Mouse (Mus musculus) MN1 (cell line): ENCODE measurements around the gene Ptprf.

Source experiments
- DNase-seq: peaks from one replicate; pipeline ENCODE4 v3.0.0-alpha.2; 2016; ENCODE audit warnings: low spot score

The Ptprf gene

DNA sequence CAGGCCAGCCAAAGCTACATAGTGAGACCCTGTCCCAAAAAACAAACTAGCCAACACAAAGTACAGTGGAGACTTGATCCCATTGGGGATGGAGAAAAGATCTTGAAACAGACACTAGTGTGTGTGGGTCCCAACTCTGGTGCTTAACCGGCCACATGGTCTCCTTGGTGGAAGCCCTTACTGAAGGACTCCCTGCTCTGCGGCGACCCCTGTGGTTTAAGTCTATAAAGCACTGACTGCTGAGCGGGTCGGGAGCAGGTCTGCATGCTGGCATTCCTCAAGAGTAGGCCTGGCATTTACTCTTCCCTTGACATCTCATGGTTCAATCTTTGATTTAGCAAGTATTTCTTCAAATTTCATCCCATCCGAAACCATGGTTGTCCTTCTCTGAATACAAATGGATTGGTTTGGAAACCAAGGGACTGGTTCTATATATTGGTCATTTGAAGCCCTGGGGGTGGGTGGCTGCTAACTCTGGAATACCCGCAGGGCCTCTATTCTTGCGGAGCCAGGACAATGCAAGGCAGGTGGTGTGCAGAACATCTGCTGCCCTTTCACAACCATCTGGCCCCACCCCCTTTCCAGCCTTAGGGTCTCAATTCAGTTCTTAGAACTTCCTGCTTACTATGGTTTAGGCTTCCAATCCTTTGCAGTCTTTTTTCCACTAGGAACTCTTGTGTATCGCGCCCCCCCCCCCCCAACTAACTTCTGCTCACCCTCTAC is 84.1 kb downstream of the Ptprf start:
- no peak for DNase-seq

DNA sequence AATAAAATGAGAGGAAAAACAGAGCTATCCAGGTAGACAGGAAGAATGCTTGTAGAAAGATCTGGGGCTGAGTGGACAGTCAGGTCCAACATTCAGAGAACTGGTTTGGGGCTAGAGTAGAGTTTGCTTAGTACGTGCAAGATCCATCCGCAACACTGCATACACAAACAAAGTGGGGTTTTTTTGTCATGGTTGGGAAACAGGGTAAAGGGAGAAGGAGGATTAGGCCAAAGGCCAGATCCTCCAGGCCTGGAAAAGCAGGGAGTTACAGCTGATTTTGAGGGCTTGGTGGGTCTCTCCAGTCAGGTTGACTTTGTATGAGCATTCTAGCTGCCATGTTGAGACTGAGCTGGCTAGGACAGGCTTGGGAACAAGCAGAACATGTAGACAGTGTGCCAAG is 85.3 kb downstream of the Ptprf start:
- DNase-seq: no peak

GRCm38 (mm10) chr4:118199093-118199492 is 92.1 kb downstream of the Ptprf start:
- no peak for DNase-seq

- DNase-seq: no peak
These were observed 92.6 kb downstream of the Ptprf start for GRCm38 (mm10) chr4:118198606-118199005.

- no peak for DNase-seq
These were observed 95.0 kb downstream of the Ptprf start for GRCm38 (mm10) chr4:118196185-118196584.

DNA sequence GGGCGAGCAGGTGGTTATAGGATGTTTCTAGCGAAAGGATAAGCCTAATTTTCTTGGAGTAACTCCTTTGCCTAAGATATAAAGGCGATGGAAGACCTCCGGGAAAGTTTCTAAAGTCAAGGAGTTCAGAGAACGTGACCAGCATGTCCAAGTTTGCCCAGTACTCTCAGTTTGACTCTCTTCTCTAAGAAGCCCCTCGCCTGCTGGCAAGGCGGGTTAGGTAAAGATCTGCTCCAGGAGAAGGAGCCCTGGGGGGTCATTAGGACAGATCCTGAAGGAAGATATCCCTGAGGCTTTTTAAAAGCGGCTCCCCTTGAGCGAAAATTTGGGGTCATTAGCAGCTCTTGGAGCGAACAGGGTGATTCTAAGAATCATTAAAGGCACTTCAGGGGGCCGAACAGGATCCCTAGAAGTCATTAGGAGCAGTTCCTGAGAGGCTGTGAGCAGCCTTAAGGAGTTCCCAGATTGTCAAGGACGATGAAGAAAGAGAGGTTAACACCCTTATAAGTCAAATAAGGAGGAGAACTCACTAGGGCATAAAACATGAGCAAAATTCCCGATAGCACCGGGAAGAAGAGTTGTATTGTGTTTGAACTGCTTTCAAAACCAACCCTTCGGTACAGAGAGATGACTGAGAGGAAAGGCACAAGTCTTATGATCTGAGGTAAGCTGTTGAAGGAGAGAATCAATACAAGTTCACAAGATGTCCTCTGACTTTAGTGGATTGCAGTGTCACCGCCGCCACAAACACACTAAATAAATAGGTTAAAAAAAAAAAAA is 110.7 kb downstream of the Ptprf start:
- peak; percentile 11 for DNase-seq

DNA sequence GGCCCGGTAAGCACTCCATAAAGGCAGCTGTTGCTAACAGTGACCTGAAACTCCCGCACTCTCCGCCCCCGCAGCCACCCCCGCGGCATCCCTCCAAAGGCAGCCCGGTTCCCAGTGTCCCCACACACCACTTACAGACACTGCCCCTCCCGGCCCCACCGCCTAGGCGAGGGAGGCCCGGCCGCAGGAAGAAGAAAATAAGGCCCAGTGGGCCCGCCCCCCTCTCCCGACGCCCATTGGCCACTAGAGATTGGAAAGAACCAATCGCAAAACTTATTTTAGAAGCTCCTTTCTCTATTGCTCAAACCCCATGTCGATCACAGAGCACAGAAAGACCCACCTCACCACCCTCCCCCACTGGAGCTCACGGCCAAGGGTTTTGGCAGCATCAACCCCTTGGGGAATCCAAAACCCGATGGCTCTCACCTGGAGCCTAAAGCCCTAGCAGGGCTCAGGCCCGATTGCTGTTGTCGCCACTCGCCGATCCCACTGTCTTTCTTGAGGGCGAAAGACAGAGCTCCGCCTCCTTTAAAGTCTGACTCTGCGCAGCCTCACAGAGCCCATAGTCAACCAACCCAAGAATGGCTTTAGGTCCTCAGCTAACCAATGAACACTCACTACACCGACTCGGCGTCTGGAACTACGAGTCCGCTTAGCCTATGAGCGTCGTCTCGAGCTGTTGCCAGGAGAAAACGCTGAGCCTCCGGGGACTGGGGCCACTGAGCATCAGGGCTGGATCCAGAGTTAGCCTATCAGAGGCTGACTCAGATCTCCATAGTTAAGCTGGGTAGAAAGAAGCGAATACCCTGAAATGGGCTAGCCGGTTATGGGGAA is 111.5 kb downstream of the Ptprf start, which contains the start of gene Kdm4a:
Kdm4a (minus strand) TSS at position 577 of the 834 bp plus-strand sequence.
- peak; percentile 94 for DNase-seq

GRCm38 (mm10) chr4:118178952-118179466 is 112.2 kb downstream of the Ptprf start:
- DNase-seq: peak; percentile 45

DNA sequence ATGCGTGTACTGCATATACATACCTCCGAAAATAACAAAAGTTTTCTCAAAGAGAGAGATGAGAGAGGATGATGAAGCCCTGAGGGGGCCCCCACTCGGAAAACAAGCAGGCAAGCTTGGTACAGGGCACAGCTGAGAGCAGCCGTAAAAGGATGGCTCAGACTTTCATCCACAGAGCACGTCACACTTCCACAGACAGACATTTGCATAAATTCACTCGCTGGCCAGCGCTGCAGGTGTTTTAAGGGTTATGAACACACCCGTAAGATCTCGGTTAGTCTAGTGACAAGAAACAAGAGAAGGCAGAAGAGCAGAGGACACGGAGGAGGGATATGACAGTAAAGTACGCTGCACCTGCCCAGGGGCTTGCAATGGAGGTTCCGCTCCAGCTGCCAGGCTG is 118.7 kb downstream of the Ptprf start:
- DNase-seq: no peak

DNA sequence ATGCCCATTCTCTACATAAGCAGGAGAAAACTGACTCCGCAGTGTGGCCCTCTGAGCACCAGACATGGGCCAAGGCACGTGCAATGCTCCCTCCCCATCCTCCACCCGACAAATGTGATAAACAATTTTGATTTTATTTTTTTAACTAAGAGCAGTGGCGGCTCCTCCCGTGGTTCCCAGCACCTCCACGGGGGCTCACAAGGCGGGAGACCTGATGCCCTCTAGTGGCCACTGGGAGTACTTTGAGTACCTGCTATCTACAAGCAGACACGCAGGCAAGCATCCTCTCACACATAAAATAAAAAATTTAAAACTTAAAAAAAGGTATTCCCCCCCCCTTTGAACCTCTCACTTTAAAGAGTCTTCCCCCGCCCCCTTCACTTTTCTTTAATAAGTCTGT is 120.2 kb downstream of the Ptprf start:
- no peak for DNase-seq

GRCm38 (mm10) chr4:118162123-118162522 is 129.1 kb downstream of the Ptprf start:
- DNase-seq: no peak
